Comparison of ENCODE assay signal across 11 mouse cellular contexts in the genomic region with DNA sequence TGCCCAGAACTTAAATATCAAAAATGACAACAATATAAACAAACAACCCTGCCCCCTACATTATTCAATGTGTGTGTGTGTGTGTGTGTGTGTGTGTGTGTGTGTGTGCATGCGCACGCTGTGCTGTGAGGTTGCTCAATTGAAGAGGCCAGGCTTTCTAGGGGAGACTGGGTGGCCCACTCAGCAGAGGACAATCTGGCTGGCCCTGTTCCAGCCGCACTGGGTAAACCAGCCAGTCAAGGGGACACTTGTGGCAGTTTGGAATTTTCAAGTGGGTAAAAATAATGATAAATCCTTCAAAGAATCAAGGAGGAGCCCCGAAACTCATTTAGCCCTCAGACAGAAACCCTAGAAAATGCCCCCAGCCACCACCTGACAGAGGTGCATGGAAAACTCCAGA.
DNase-seq lines count a peak whose midpoint lies in the region; ATAC-seq and TF ChIP-seq lines count a peak whose summit lies in the region.
"Had no signal": no experiment of that assay in that cellular context is flagged by ENCODE, and none has a peak within 500 bp of the region (broad histone marks: within the 10 kb centered on the region; RNA-seq: fewer than 3 reads in every experiment).

No protein-coding gene starts in this region.

- no peaks in the 10 kb centered on the region for H3K36me3 ChIP-seq in kidney, embryonic 16.5 days (ENCODE audit: insufficient read depth, low read length)
- H3K36me3 ChIP-seq in embryonic facial prominence, embryonic 13.5 days: no peaks in the 10 kb centered on the region
- H3K36me3 ChIP-seq: hindbrain, embryonic 12.5 days; neural tube, embryonic 15.5 days had no signal

- peak overlapping the region; percentile 27 for H3K27ac ChIP-seq in kidney, embryonic 16.5 days (ENCODE audit: low read length)
- peak overlapping the region; percentile 82 for H3K27ac ChIP-seq in embryonic facial prominence, embryonic 13.5 days
- H3K27ac ChIP-seq: hindbrain, embryonic 12.5 days; neural tube, embryonic 15.5 days had no signal

- no peak overlapping the region for H3K9ac ChIP-seq in kidney, embryonic 16.5 days (replicated peaks; ENCODE audit: low read length)
- H3K9ac ChIP-seq in embryonic facial prominence, embryonic 13.5 days: no peak overlapping the region
- H3K9ac ChIP-seq: hindbrain, embryonic 12.5 days; neural tube, embryonic 15.5 days had no signal

- no peaks in the 10 kb centered on the region for H3K27me3 ChIP-seq in kidney, embryonic 16.5 days (ENCODE audit: insufficient read depth, low read length)
- H3K27me3 ChIP-seq in embryonic facial prominence, embryonic 13.5 days: no peaks in the 10 kb centered on the region
- H3K27me3 ChIP-seq: hindbrain, embryonic 12.5 days; neural tube, embryonic 15.5 days had no signal

- H3K4me3 ChIP-seq in kidney, embryonic 16.5 days (ENCODE audit: low read length): no peak overlapping the region
- no peak overlapping the region for H3K4me3 ChIP-seq in embryonic facial prominence, embryonic 13.5 days
- H3K4me3 ChIP-seq: hindbrain, embryonic 12.5 days; neural tube, embryonic 15.5 days had no signal

- no peaks in the 10 kb centered on the region for H3K9me3 ChIP-seq in kidney, embryonic 16.5 days (ENCODE audit: low read length)
- no peaks in the 10 kb centered on the region for H3K9me3 ChIP-seq in embryonic facial prominence, embryonic 13.5 days
- H3K9me3 ChIP-seq: hindbrain, embryonic 12.5 days; neural tube, embryonic 15.5 days had no signal

- no peak for TF ChIP-seq CTCF in brain, embryonic 14.5 days (IDR thresholded peaks at IDR 0.05; ENCODE audit: borderline replicate concordance, extremely low read depth, insufficient read depth, insufficient read length)

- no peak overlapping the region for H3K4me2 ChIP-seq in kidney, embryonic 16.5 days (replicated peaks; ENCODE audit: low read depth, low read length)
- H3K4me2 ChIP-seq in embryonic facial prominence, embryonic 13.5 days: no peak overlapping the region
- H3K4me2 ChIP-seq: hindbrain, embryonic 12.5 days; neural tube, embryonic 15.5 days had no signal

- WGBS in kidney, embryonic 16.5 days: 55% methylated on average over 4 of the region's 4 CpGs
- 52% methylated on average over 4 of the region's 4 CpGs for WGBS in embryonic facial prominence, embryonic 13.5 days

- H3K4me1 ChIP-seq in kidney, embryonic 16.5 days (ENCODE audit: insufficient read depth, low read length): peaks cover 29% of the 10 kb centered on the region
- H3K4me1 ChIP-seq in embryonic facial prominence, embryonic 13.5 days: peaks cover 22% of the 10 kb centered on the region

- no peak for TF ChIP-seq POLR2A in brain, embryonic 14.5 days (IDR thresholded peaks at IDR 0.05; ENCODE audit: borderline replicate concordance, extremely low read depth, insufficient read depth, insufficient read length, poor library complexity, severe bottlenecking)

- DNase-seq in kidney, adult 8-10 months: no peak
- DNase-seq in brain, embryonic 14.5 days (ENCODE audit: low read depth): peak; percentile 55
- peak; percentile 37 to 50 for DNase-seq in lung, adult 18-20 months
- DNase-seq in thymus, postnatal 25 days: no peak
- no peak for DNase-seq in liver
- no peak for DNase-seq in spleen, adult 12 weeks (ENCODE audit: low spot score)
- DNase-seq: thymus, adult 2 months had no signal

- peak; percentile 76; the same call in 1 of the 2 replicates for ATAC-seq in kidney, embryonic 16.5 days (ENCODE audit: low FRiP score, low TSS enrichment)
- no peak for ATAC-seq in embryonic facial prominence, embryonic 13.5 days (ENCODE audit: insufficient number of reproducible peaks, insufficient read depth, low FRiP score, low TSS enrichment, low read depth)

Comparison
In these comparisons a context has a peak if more than half of its experiments do, and no peak if none do; other contexts are left out.
1. DNase-seq: peak in brain, embryonic 14.5 days (single experiment) and lung, adult 18-20 months (2 of 2); none in kidney, adult 8-10 months (0 of 2), thymus, postnatal 25 days (single experiment), liver (single experiment) and spleen, adult 12 weeks (single experiment).